Mouse (Mus musculus) frontal cortex, postnatal 36 days (tissue): Measurements from ENCODE around the gene 4933414I15Rik.

Experiments
- DNase-seq, 2 experiments: peaks; one replicate each; pipeline ENCODE4 v3.0.0; 2022; ENCODE audit warnings: low spot score in 2 of 2

4933414I15Rik gene

DNA sequence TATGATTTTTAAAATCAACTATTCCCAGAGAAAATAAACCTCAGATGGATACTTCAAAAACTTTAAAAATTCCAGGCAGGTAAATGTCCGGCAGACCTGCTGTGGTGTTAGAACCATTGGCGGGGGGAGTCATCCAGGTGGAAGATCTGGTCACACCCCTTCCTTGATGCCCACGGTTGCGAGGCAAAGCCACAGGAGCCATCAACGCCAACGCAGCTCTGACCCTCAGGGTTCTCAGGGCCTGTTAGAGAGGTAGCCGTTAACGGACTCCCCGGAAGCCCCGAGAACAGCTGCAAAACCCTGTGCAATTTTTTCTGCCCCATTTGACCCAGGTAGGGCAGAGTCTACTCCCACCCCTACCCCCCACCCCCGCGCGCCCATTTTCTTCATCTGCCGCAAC lies at the start of gene 4933414I15Rik:
4933414I15Rik (minus strand) TSS at position 260 of the 400 bp plus-strand sequence.
- no peak for DNase-seq

DNA sequence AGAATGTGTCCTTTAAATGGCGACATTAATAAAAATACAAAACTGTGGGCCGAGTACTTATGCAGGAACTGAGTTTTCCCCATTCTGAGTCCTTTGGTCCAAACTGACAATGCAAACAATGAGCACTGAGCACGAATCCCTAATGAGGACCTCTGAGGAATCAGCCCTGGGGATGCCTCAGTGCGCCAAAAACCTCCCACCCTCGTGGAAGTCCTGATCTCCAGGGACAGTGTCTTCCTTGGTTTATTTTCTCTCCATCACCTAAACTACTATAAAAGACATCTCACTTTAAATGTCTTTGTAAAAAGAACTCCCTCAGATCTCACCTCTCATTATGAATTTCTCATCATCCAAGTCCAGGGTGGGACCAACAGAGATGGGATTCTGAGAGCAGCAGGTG lies 38.1 kb upstream of the 4933414I15Rik start, which contains the start of gene Olfr1377:
Olfr1377 (plus strand) TSS at position 301 of the 400 bp plus-strand sequence.
- DNase-seq, result no peak

DNA sequence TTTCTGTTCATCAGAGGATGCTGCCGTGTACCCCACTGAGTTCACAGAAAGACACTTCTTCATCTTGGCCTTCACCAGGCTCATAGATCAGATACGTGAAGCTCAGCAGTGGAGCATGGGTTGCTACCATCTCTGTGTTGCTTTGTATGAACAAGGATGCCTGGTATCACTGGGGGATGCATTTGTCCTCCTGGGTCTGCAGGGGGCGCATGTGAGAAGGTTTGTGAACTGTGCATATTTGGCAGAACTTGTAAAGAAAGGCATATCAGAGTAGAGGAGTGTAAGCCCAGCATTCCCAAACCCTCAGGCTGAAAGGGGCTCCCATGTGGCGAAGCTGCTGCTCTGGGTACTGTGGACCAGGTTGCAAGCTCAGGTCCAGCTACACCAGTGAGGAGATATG lies 33.7 kb upstream of the 4933414I15Rik start:
- DNase-seq, result no peak

DNA sequence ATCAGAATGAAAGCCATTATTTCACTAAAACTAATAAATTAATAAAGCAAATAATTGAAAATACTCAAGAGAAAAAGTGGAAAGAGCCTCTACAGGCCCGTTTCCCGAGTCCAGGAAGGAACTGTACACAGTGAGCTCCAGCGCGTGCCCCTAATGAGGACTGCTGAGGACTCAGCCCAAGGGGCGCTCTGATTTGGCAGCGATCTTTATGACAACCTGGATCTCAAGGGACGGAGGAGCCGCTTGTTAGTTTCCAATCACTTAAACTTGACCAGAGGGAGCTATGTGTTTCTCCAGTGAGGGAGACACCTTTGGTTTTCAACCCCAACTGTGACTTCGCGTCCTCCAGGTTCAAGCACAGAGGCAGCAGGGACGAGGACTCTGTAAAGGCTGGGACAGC lies 22.7 kb upstream of the 4933414I15Rik start, which contains the start of gene Olfr1378:
Olfr1378 (plus strand) TSS at position 301 of the 400 bp plus-strand sequence.
- DNase-seq, result no peak

DNA sequence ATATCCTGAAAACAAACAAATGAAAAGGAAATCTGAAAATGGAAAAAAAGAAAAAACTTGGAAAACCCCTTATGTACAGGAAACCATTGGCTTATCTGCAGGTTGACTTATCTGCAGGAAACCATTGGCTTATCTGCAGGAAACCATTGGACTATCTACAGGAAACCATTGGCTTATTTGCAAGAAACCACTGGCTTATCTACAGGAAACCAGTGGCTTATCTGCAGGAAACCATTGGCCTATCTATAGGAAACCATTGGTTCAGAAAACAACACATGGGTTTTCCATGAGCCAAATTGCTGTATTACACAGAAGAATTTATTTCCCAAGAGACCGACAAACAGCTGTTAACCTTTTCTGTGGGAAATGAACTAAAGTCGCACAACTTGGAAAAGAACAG lies 21.3 kb upstream of the 4933414I15Rik start:
- no peak for DNase-seq

DNA sequence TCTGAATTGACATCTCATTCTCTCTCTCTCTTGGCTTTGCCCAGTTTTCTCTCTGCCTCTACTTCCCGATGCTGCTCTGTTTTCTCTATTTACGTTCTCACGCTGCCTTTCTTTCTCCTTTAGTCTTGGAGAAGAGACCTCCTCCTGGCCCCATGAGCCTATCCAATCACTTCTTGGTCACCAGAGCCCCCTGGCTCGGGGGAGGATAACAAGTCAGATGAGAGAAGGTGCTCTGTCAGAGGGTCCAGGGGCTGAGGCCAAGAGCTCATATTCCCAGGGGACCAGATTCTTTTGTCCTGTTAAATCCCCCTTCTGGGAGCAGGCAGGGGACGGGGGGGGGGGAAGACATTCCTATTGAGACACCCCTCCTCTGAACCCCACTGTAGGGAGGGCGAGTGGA lies 10.1 kb upstream of the 4933414I15Rik start, which contains the start of gene Prop1:
Prop1 (minus strand) TSS at position 101 of the 400 bp plus-strand sequence.
- DNase-seq, result no peak

DNA sequence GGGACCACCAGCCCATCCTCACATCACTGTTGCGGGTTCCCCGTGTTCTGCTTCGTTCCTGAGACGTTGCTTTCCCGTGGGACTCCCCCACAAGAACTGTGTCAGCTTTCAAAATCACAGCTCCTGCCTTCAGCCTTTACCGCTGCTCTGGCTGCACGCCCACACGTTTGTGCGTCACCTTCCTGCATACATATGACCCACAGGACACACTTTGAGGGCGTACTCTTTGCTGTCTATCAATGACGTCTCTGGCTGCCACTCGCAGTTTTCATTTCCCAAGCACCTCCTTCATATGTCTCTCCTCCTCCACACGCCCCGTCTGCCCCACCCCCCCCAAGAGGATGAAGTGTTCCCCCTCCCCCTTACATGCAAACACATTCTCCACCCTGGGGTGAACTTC lies 8.7 kb upstream of the 4933414I15Rik start:
- peak; percentile 9 to 34 for DNase-seq

DNA sequence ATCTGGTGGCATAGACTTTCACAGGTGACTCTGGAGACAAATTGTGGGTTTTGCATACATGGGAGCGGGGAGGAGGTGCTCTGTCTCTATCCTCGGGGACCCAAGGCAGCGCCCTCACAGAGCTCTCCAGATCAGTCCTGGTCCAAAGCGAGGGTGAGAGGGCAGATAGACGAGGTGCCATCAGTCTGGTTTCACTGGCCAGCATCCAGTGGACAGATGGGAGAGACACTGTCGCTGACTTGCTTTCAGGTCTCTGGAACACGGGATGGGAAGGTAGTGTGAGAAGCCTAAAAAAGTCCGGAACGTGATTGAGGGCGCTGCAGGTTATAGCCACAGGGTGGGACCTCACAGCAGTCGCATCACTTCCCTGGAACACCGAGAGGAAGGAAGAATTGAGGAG lies 1.2 kb downstream of the 4933414I15Rik start:
- DNase-seq, result no peak

DNA sequence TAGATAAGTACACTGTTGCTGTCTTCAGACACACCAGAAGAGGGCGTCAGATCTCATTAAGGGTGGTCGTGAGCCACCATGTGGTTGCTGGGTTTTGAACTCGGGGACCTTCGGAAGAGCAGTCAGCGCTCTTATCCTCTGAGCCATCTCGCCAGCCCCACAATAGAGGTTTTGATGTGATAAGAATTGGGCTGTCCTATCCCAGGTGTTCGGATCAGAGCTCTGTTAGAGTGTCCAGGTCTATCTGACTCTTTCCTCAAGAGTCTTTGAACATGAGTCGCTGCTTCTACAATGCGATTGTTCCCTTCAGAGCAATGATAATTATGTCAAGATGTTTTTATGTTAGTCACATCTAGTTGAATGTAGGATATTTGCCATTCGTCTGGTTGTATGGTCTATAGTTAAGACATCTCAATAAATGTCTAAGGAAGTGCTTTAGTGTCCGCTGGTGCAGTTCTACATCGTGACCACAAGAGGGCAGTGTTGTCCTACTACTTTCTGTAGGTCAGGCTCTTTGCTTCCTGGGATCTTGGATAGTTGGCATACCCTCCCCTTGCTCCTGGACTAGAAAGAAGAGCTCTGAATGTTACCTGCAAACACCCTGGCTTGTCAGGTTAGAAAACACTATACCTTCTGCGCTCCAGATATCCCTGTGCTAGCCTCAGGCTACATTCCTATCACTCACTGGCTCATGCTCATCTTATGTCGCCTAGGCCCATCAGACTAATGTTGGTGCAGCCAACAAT lies 3.8 kb downstream of the 4933414I15Rik start:
- DNase-seq, result peak in 1 of 2 experiments; percentile 33

DNA sequence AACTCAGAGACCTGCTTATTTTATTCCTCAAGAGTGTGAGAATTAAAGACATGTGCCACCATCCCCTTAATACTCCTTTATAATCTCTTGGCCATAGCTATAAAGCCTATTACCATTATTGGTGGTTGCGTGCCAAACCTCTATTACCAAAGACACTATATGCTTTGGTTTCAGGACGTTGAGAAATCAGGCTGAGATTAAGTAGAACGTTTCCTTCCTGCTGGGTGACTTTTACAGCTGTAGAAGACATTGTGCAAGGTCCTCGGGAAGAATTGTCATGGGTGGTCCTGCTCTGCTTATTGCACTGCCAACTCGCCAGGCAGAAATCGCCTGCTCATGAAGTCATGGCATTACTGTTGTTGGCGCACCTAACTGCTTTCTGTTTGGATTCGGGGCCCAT lies 5.1 kb downstream of the 4933414I15Rik start:
- DNase-seq, result no peak

DNA sequence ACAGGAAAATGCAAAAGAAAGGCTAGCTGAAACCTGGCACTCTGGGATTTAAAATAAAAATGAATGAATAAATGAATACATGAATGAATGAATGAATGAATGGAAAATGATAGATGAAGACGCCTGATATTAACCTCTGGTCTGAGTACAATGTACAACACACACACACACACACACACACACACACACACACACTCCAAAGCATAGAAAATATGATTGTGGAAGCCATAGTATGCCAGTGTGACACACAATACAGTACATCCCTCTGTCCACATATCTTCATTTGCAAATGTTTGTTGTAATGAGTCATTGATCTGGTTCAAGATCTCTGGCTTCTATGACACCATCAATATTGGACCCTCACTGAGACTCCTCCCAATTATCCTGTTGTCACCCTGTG lies 11.5 kb downstream of the 4933414I15Rik start:
- no peak for DNase-seq

DNA sequence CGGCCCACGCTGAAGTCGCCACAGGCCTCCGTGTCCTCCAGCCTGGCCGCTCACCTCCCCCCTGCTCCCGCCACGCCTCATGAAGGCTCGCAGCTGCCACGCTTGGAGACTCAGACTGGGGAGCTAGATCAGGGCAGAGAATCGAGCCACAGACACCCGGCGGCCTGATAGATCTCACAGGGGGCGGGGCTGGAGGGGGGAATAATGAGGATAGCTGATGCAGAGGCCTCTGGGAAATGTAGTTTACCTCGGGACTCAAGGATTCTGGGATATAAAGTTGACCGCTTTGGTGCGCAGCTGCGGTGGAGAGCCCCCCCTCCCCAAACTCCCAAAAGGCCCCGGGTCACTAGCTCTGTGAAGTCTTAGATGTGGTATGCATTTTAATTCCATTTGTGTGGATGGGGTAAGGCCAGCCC lies 12.1 kb downstream of the 4933414I15Rik start, which contains the start of gene Zfp354b:
Zfp354b (minus strand) TSS at position 183 of the 416 bp plus-strand sequence.
- DNase-seq, result peak; percentile 82 to 88

DNA sequence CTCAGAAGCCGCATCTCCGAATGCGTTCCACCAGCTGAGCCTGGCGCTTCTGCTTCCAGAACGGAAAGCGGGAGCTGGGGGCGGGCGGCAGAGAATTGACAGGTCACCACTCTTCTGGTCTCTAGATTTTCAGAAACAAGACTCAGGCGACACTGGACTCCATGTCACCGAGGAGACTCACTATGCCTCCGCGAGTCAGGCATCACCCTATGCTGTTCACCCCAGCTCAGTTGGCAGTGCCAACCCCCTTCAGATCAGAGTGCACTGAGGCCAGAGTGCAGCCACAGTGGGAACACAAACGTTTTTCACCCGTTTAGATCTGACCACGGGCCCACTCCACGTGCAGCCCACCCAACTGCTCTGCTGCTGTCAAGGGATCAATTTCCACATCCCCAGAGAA lies 12.5 kb downstream of the 4933414I15Rik start:
- DNase-seq, result no peak

DNA sequence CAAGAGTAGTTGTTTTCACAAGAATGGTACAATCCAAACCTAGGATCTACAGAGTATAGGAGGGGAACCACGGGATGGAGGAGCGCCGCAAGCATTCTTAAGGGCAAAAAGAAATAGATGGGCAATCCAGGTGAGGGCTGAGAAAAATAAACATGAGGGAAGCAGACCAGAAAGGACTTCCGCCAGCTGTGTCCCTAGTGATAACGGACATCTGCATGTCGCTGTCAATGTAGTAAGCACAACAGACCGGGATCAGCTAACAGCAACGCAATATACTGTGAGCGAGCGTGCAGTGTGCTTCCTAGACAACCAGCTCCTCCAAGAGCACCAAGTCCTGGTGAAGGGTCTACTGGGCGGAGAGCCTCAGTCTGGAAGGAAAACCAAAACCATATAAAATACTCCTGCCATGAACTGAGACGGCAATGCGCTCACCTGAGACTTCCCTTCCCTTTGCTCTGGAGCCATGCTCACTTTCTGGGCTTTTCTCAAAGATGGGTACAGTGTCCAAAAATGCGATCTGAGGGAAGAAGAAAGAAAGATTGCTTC lies 13.0 kb downstream of the 4933414I15Rik start:
- DNase-seq, result peak in 1 of 2 experiments; percentile 18

DNA sequence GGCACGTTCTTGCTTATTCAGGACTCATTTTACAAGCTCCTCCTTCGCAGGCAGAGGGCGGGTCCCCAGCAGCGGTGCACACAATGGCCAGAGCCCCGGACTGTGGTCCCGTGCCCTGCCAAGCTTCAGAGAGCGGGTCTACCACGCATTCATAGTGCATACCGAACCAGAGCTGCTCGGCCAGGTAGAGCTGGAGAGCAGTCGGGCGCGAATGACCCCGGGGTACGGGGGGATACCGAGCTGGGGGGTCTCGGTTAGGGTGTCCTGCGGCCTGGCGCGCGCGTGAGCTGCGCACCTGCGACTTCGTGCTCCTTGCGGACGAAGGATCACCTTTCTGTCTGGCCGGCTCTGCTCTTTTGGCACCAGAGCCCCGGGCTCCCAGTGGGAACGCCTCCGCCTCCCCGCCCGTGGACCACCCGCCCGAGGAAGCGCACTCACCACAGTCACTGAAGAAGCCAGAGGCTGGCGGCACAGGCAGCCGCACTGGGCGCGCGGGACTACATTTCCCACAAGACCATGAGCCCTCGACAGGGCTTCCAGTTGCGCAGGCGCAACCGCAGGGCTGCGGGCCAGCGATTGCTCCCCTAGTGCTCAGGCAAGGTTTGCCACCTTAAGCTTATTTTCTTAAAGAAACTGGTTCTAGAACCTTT lies 27.8 kb downstream of the 4933414I15Rik start, which contains the start of gene Zfp2:
Zfp2 (minus strand) TSS at position 495 of the 650 bp plus-strand sequence.
- peak; percentile 92 to 96 for DNase-seq

DNA sequence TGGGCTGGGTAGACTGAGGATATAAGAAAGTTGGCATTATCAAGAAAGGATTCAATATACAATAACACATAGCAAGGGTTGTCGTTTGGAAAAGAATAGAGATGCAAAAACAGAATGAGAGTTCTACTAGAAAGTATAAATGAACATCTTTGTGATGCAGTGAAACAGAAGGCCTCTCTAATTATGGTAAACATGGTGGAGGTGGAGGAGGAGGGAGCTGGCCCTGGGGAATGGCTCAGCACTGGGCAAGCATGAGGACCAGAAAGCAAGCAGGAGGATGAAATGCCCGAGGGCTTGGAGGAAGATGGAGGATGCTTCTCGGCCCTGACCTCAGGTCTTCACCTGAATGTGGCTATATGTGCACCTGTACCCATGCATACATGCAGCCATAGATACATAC lies 29.1 kb downstream of the 4933414I15Rik start:
- no peak for DNase-seq

DNA sequence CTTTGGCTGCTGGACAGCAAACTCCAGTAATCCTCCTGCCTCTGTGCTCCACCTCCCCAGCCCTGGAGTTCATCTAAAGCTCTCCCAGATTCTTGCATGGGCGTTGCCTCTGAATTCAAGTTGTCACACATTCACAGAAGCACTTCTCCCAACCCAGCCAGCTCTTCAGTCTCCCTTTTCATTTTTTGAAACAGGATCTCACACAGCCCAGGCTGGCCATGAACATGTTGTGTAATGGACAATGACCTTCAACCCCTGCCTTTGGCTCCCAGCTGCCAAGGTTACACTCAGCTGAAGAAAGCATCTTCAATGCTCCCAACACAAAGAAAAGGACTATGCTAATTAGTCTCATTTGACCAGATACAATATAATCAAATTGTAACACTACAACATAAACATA lies 30.3 kb downstream of the 4933414I15Rik start:
- no peak for DNase-seq

DNA sequence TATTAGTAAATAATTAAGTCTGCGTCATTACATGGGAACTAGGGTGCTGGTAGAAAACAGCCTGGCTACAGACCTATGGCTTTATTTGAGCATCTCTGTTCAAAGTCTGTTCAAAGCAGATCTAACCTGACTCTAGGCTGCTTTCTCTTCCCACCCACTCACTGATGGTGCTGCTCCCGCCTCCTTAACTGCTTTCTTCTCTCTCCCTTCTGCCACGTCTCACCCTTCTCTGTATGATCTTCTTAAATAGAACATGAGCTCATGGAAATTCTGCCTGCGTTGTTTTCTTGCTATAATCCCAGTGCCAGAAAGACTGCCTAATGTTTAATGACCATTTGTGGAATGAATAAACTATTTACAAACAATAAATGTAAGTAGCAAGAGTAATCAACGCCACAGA lies 35.4 kb downstream of the 4933414I15Rik start:
- peak in 1 of 2 experiments; percentile 44 for DNase-seq

DNA sequence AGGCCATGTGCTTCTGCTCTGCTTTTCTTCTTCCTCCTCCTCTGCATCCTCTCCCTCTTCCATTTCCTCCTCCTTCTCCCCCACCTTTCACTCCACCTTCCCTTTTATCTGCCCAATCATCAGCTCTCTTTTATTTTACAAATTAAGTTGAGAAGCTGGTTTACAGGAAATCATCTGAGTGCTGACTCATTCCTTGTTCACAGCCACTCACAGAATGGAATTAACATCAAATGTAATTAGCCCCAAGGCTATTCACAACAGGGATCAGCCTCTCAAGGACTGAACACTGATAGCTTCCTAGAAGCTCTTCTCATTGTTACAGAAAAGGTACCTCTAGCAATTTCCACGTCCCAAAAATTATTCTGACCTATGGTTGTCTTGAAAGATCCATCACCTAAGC lies 46.2 kb downstream of the 4933414I15Rik start:
- DNase-seq, result no peak

DNA sequence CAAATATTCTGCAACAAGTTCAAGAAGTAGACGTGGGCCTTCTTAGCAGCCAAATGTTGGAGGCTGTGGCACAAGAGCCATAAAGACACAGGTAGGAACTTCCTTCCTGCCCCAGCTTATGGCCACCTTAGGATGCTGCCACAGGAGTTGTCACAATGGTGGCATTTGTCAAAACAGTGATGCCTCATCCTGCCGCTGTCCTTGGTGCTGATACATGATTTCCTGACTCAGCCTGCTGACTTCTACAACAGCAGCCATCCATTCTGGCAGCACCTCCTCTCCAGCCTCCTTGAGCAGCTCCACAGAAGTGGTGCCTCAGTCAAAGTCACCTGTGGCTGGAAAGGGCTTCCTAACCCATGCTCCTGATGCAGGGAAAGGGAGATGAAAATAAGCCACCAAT lies 51.1 kb downstream of the 4933414I15Rik start:
- no peak for DNase-seq
